Mouse (Mus musculus) kidney, adult 2 months (tissue): ENCODE data around the gene H2-Ke6. TPM values are rescaled to one million over a fixed set of nuclear protein-coding genes. Genes with fewer than 3 reads are reported as not detected.

Experiments used
- DNase-seq: peaks from one replicate; pipeline ENCODE4 v3.0.0; 2021
- H3K27ac ChIP-seq: fragments of 200-500 bp; 2 replicates; pipeline ENCODE4 v1.5.1; 2012; ENCODE audit warnings: low read depth, low read length, control low read depth, inconsistent platforms; ENCODE audit not compliant: insufficient read depth
- H3K27me3 ChIP-seq: fragments of 200-500 bp; replicated peaks from 2 replicates; pipeline ENCODE4 v1.6.1; 2012; ENCODE audit warnings: mild to moderate bottlenecking, moderate library complexity, low read length, inconsistent platforms; ENCODE audit not compliant: control insufficient read depth, insufficient read depth
- H3K36me3 ChIP-seq: fragments of 200-500 bp; 2 replicates; pipeline ENCODE4 v1.6.1; 2012; ENCODE audit warnings: mild to moderate bottlenecking, moderate library complexity, low read length, inconsistent platforms; ENCODE audit not compliant: control insufficient read depth, insufficient read depth
- H3K4me1 ChIP-seq: fragments of 200-500 bp; 2 replicates; pipeline ENCODE4 v1.6.1; 2011; ENCODE audit warnings: low read length; ENCODE audit not compliant: control insufficient read depth, insufficient read depth
- H3K4me3 ChIP-seq: fragments of 200-500 bp; 2 replicates; pipeline ENCODE4 v1.5.1; 2011; ENCODE audit warnings: mild to moderate bottlenecking, low read depth, low read length, control low read depth; ENCODE audit not compliant: insufficient read depth
- CTCF ChIP-seq: fragments of 200-500 bp; conservative IDR thresholded peaks from 2 replicates; pipeline ENCODE4 v1.5.1; 2011; ENCODE audit warnings: low read depth, mild to moderate bottlenecking, control low read depth, low read length, moderate library complexity, mixed read lengths; ENCODE audit not compliant: insufficient read depth, insufficient read length
- POLR2A ChIP-seq: fragments of 200-500 bp; IDR thresholded peaks from one replicate; pipeline ENCODE4 v1.6.1; 2011; ENCODE audit warnings: low read depth, low read length, control low read depth
- WGBS: fragments of 180-500 bp; shearing (Covaris S2); methylation state at CpG from one replicate; pipeline ENCODE4 v1.1.7; 2018; 5-methylcytosine and 5-hydroxymethylcytosine counted together
- polyA plus RNA-seq: library from polyadenylated mRNA; depleted of rRNA; stranded (reverse); fragments of >200 nt; gene quantifications from 2 replicates; pipeline ENCODE4 v1.2.3, GENCODE M21; 2012; rRNA removed

The H2-Ke6 gene
- 165 and 208 TPM in 2 replicates for polyA plus RNA-seq

DNA sequence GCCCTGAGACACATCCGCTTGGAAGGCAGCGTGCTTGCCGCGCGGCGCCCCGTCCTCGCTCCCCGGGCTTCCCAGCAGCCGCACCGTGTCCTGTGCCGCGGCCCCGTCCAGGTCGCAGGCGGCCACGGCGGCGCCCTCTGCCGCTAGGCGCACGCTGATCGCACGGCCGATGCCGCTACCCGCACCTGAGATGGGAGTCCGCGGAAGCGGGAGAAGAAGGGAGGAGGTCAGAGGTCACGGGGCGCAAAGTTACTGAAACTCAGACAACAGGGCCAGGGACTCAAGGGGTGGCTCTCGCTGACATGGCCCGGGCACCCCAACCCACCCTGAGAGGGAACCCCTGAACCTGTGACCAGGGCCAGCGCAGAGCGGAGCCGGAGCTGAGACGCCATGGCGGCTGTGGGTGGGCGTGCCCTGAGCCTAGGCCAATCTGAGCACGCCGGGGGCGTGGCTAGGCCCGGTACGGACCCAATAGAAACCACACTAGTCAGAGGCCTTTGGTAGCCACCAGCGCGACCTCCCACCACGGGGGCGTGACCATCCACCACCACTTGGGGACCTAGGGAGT is at the start of gene H2-Ke6:
H2-Ke6 (minus strand) TSS at position 405 of the 568 bp plus-strand sequence.
- no peaks in the 10 kb centered on the region for H3K27me3 ChIP-seq
- TF ChIP-seq CTCF (0 out of 2 replicates have a peak, but pooled peaks have one; percentile 3), POLR2A (peak; percentile 74)
- peaks cover 23% of the 10 kb centered on the region for H3K4me1 ChIP-seq
- no peaks in the 10 kb centered on the region for H3K36me3 ChIP-seq
- WGBS: under 1% methylated on average over 49 of the region's 49 CpGs
- DNase-seq: peak; percentile 98
- H3K4me3 ChIP-seq: peak within 1 kb of the TSS; percentile 90
- peak within 1 kb of the TSS; percentile 73 for H3K27ac ChIP-seq

DNA sequence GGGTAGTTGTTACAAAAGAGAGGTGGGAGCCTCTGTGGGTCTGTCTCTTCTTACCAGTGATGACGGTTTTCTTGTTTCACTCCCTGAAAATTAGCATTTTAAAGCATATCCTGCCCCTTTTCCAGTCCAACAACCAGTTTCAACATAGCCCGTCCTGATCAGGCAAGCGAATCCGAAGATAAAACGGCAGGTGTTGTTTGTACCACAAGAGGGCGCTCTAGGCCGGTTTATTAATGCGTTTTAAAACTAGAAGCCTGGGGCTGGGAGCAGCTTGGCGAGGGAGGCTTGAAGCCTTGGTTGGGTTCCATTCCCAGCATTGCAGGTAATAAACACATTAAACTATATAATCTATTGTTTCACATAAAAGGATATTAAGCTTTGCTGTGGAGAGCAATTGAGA is 49.7 kb upstream of the H2-Ke6 start:
- Histone ChIP-seq H3K4me3 (no peak overlapping the region), H3K27me3 (no peaks in the 10 kb centered on the region), H3K4me1 (no peaks in the 10 kb centered on the region), H3K27ac (no peak overlapping the region), H3K36me3 (no peaks in the 10 kb centered on the region)
- WGBS: under 1% methylated on average over 9 of the region's 9 CpGs
- DNase-seq: peak; percentile 82
- TF ChIP-seq CTCF (peak; percentile 68), POLR2A (no peak)

DNA sequence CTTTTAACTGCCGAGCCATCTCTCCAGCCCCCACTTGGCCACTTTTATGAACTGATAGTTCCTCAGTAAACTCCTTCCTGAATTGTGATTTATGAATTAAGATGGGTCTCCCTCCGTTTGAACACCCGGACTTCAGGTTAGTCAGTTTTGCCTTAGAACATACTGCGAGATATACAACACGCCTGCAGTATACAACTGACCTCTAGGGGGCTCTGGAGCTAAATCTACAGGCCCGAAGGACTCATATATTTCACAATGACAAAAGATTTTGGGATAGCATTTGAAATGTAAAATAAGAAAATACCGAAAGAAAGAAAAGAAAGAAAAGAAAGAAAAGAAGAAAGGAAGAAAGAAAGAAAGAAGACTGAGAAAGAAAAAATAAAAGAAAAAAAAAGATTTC is 47.4 kb upstream of the H2-Ke6 start:
- no peak overlapping the region for H3K27ac ChIP-seq
- H3K27me3 ChIP-seq: no peaks in the 10 kb centered on the region
- no peaks in the 10 kb centered on the region for H3K36me3 ChIP-seq
- 0 out of 2 replicates have a peak, but pooled peaks have one; percentile 13 for TF ChIP-seq CTCF
- no peak for TF ChIP-seq POLR2A
- WGBS: 34% methylated on average over 7 of the region's 7 CpGs
- no peaks in the 10 kb centered on the region for H3K4me1 ChIP-seq
- peak; percentile 79 for DNase-seq
- no peak overlapping the region for H3K4me3 ChIP-seq

DNA sequence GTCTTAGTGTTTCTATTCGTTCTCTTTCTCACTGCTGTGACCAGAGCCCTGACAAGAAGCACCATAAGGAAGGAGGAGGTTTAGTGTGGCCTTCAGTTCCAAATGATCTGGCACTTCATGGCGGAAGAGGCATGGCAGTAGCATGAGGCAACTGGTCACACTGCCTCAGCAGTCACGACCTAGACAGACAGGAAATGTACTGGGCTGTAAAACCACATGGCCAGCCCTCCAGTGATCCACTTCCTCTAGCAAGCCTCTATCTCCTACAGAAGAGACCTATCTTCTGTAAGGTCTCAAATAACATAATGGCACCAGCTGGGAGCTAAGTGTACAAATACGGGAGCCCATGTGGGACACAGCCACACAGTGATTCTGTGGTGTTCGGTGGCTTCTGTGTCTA is 44.2 kb upstream of the H2-Ke6 start:
- H3K36me3 ChIP-seq: no peaks in the 10 kb centered on the region
- TF ChIP-seq CTCF (no peak), POLR2A (no peak)
- no peak overlapping the region for H3K4me3 ChIP-seq
- H3K4me1 ChIP-seq: no peaks in the 10 kb centered on the region
- H3K27ac ChIP-seq: no peak overlapping the region
- DNase-seq: no peak
- no peaks in the 10 kb centered on the region for H3K27me3 ChIP-seq
- 69% methylated on average over 5 of the region's 5 CpGs for WGBS

DNA sequence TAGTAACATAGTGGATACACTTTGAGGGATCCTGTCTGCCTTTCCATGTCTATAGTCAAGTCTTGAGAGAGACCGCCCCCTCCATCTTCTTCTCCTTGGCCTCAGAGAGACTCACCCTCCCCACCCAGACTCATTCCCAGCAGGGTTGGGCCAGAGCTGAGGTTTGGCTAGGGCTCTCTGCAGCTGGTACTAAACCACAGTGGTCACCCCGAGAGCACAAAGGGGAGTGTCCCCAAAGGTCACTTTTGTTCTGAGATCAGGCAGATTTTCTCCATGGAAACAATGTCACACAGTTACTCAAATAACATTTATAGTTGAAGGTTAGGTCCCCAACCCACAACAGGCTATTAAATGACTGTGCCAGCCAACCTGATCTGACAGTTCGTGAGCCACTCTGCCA is 41.0 kb upstream of the H2-Ke6 start:
- Histone ChIP-seq H3K27ac (no peak overlapping the region), H3K4me3 (no peak overlapping the region), H3K27me3 (no peaks in the 10 kb centered on the region), H3K36me3 (no peaks in the 10 kb centered on the region), H3K4me1 (no peaks in the 10 kb centered on the region)
- TF ChIP-seq CTCF: no peak
- TF ChIP-seq POLR2A: no peak
- DNase-seq: no peak
- 47% methylated on average over 3 of the region's 3 CpGs for WGBS

DNA sequence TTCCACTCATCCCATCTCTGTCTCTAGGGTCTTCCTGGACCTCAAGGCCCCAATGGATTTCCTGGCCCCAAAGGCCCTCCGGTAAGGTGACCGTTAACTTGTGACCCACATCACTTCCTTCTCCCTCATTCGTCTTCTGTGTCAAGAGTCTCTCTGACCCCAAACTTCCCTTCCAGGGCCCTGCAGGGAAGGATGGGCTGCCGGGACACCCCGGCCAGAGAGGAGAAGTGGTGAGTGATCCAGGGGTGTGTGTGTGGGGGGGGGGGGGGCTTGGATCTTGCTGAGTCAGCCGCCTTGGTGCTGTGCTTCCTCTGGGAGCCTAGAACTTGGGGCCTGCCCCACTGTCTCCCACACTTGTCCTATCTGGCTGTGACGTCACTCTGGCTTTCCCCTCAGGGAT is 29.4 kb upstream of the H2-Ke6 start:
- no peaks in the 10 kb centered on the region for H3K4me1 ChIP-seq
- WGBS: 52% methylated on average over 7 of the region's 7 CpGs
- TF ChIP-seq POLR2A: no peak
- TF ChIP-seq CTCF: no peak
- H3K27ac ChIP-seq: no peak overlapping the region
- no peak for DNase-seq
- H3K27me3 ChIP-seq: no peaks in the 10 kb centered on the region
- no peaks in the 10 kb centered on the region for H3K36me3 ChIP-seq
- no peak overlapping the region for H3K4me3 ChIP-seq

DNA sequence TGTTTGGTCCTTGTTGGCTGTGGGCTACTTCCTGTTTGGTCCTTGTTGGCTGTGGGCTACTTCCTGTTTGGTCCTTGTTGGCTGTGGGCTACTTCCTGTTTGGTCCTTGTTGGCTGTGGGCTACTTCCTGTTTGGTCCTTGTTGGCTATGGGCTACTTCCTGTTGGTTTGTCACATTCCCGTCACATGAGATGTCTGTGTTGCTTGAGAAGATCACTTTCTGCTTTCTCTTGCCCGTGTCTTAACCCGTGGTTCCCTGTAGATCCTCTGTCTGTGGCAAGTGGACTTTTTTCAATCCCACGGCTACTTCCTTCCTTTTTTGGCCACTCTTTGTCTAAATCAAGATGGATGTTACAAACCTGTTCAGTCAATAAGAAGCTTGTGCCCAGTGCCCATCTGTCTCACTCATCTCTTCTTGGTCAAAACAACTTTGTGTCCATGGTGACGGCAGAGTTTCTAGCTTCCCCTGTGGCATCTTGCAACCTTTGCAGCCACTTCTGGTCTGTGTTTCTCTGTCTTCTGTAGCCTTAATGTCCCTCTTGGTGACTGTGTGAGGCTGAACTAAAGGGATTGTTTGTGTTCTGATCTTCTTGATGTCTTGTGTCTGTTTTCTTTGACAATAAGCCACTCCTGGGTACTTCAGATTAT is 19.7 kb upstream of the H2-Ke6 start:
- no peak for DNase-seq
- Histone ChIP-seq H3K27ac (no peak overlapping the region), H3K4me3 (no peak overlapping the region), H3K4me1 (no peaks in the 10 kb centered on the region), H3K27me3 (no peaks in the 10 kb centered on the region), H3K36me3 (no peaks in the 10 kb centered on the region)
- TF ChIP-seq CTCF (no peak), POLR2A (no peak)
- 88% methylated on average over 5 of the region's 5 CpGs for WGBS
